Mouse (Mus musculus) midbrain, embryonic 12.5 days (tissue): Measurements from ENCODE around the gene Sec24c. TPM values are rescaled to one million over a fixed set of nuclear protein-coding genes. Genes with fewer than 3 reads are reported as not detected.
"Not testable (repeated sequence)": the region's sequence is repeated elsewhere in the genome, so short reads cannot be mapped to it uniquely, and the experiment has no call there.

Experiments used
- ATAC-seq: fragments of 200-750 bp; cut with Nextera tagmentation; 2 replicates; pipeline ENCODE4 v1.8.0; 2017; ENCODE audit warnings: low read depth, moderate TSS enrichment, moderate library complexity; ENCODE audit not compliant: low FRiP score
- H3K27ac ChIP-seq: fragments of 300-500 bp; sonication (generic); replicated peaks from 2 replicates; pipeline ENCODE4 v1.5.1; 2016; ENCODE audit warnings: mild to moderate bottlenecking
- H3K27me3 ChIP-seq: fragments of 300-500 bp; sonication (generic); 2 replicates; pipeline ENCODE4 v1.6.1; 2016; ENCODE audit warnings: mild to moderate bottlenecking
- H3K36me3 ChIP-seq: fragments of 300-500 bp; sonication (generic); 2 replicates; pipeline ENCODE4 v1.6.1; 2016
- H3K4me1 ChIP-seq: fragments of 300-500 bp; sonication (generic); 2 replicates; pipeline ENCODE4 v1.6.1; 2016
- H3K4me2 ChIP-seq: fragments of 300-500 bp; sonication (generic); replicated peaks from 2 replicates; pipeline ENCODE4 v1.6.1; 2016; ENCODE audit warnings: mild to moderate bottlenecking, moderate library complexity
- H3K4me3 ChIP-seq: fragments of 300-500 bp; sonication (generic); 2 replicates; pipeline ENCODE4 v1.5.1; 2016; ENCODE audit warnings: mild to moderate bottlenecking
- H3K9ac ChIP-seq: fragments of 300-500 bp; sonication (generic); replicated peaks from 2 replicates; pipeline ENCODE4 v1.6.1; 2016; ENCODE audit warnings: mild to moderate bottlenecking, moderate library complexity
- H3K9me3 ChIP-seq: fragments of 300-500 bp; sonication (generic); 2 replicates; pipeline ENCODE4 v1.6.1; 2016; ENCODE audit warnings: mild to moderate bottlenecking
- WGBS: fragments of 180-500 bp; shearing (Covaris S2); methylation state at CpG from one replicate; pipeline ENCODE4 v1.1.7; 2016; 5-methylcytosine and 5-hydroxymethylcytosine counted together
- polyA plus RNA-seq: library from polyadenylated mRNA; unstranded; fragments of >200 nt; fragmentation: Nextera tagmentation; extraction: Ambion mirVana; gene quantifications from 2 replicates; pipeline ENCODE4 v1.2.1, GENCODE M21; 2016

Sec24c gene
- polyA plus RNA-seq, 1 experiment from 2014 or later, result 97.5 TPM

- peak within 1 kb of the TSS; percentile 63 for H3K4me3 ChIP-seq
- WGBS, result under 1% methylated on average over 61 of the region's 61 CpGs
- peak within 1 kb of the TSS; percentile 72 for H3K4me2 ChIP-seq
- peak; percentile 68 for ATAC-seq
- peaks cover 15% of the 10 kb centered on the region for H3K36me3 ChIP-seq
- H3K9me3 ChIP-seq, result no peaks in the 10 kb centered on the region
- peaks cover 38% of the 10 kb centered on the region for H3K4me1 ChIP-seq
- H3K27me3 ChIP-seq, result no peaks in the 10 kb centered on the region
- H3K9ac ChIP-seq, result peak within 1 kb of the TSS; percentile 71
- H3K27ac ChIP-seq, result peak within 1 kb of the TSS; percentile 81
Observed at GRCm38 (mm10) chr14:20702741-20703381, 28.8 kb downstream of the Sec24c start, which contains the start of gene Chchd1. Chchd1 (plus strand) TSS chr14:20703006.

DNA sequence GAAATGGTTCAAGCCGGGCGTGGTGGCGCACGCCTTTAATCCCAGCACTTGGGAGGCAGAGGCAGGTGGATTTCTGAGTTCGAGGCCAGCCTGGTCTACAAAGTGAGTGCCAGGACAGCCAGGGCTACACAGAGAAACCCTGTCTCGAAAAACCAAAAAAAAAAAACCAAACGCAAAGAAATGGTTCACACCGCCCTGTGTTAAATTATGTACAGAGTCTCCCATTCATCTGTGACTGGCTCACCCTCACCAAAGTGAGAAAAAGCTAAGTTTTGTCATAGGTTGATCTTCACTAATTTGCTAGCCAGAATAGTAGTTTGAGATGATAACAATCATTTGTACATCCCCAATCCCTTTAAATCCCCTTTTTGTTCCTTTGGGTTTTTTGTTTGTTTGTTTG, 29.4 kb downstream of the Sec24c start:
- not testable (repeated sequence) for H3K9me3 ChIP-seq, ATAC-seq, H3K27me3 ChIP-seq
- peak overlapping the region; percentile 81 for H3K27ac ChIP-seq
- H3K4me2 ChIP-seq, result peak overlapping the region; percentile 72
- H3K4me3 ChIP-seq, result peak overlapping the region; percentile 63
- H3K36me3 ChIP-seq, result peaks cover 15% of the 10 kb centered on the region
- H3K9ac ChIP-seq, result peak overlapping the region; percentile 71
- WGBS, result 11% methylated on average over 8 of the region's 8 CpGs
- peaks cover 36% of the 10 kb centered on the region for H3K4me1 ChIP-seq

- Histone ChIP-seq H3K9me3 (no peaks in the 10 kb centered on the region), H3K4me2 (peak within 1 kb of the TSS; percentile 85), H3K9ac (peak within 1 kb of the TSS; percentile 99), H3K4me3 (peak within 1 kb of the TSS; percentile 97), H3K27me3 (no peaks in the 10 kb centered on the region), H3K4me1 (peaks cover 21% of the 10 kb centered on the region), H3K27ac (peak within 1 kb of the TSS; percentile 80), H3K36me3 (peaks cover 41% of the 10 kb centered on the region)
- under 1% methylated on average over 73 of the region's 80 CpGs for WGBS
- peak; percentile 90 for ATAC-seq
Observed at GRCm38 (mm10) chr14:20707201-20708190, 33.4 kb downstream of the Sec24c start, which contains the start of gene Zswim8. Zswim8 (plus strand) TSS chr14:20707552.

- Histone ChIP-seq H3K27me3 (no peaks in the 10 kb centered on the region), H3K4me1 (peaks cover 21% of the 10 kb centered on the region), H3K9ac (peak overlapping the region; percentile 99), H3K4me2 (peak overlapping the region; percentile 85), H3K9me3 (no peaks in the 10 kb centered on the region), H3K27ac (peak overlapping the region; percentile 80), H3K4me3 (peak overlapping the region; percentile 97), H3K36me3 (peaks cover 48% of the 10 kb centered on the region)
- 11% methylated on average over 10 of the region's 10 CpGs for WGBS
- no peak for ATAC-seq
Observed at GRCm38 (mm10) chr14:20708239-20708638, 34.1 kb downstream of the Sec24c start.

DNA sequence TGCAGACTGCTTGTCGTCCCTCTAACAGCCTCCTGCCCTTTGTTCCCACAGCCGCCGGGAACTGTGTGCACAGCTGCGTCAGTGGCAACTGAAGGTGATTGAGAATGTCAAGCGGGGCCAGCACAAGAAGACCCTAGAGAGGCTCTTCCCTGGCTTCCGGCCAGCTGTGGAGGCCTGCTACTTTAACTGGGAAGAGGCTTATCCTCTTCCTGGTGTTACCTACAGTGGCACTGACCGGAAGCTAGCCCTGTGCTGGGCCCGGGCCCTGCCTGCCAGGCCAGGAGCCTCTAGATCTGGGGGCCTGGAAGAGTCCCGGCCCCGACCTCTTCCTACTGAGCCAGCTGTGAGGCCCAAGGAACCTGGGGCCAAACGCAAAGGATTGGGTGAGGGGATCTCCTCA, 39.7 kb downstream of the Sec24c start:
- H3K27me3 ChIP-seq, result no peaks in the 10 kb centered on the region
- WGBS, result 78% methylated on average over 11 of the region's 11 CpGs
- no peak overlapping the region for H3K4me3 ChIP-seq
- H3K9me3 ChIP-seq, result no peaks in the 10 kb centered on the region
- H3K36me3 ChIP-seq, result peaks cover 89% of the 10 kb centered on the region
- no peak for ATAC-seq
- no peak overlapping the region for H3K27ac ChIP-seq
- H3K4me1 ChIP-seq, result peaks cover 9% of the 10 kb centered on the region
- no peak overlapping the region for H3K4me2 ChIP-seq
- H3K9ac ChIP-seq, result no peak overlapping the region

- WGBS, result 92% methylated on average over 10 of the region's 10 CpGs
- Histone ChIP-seq H3K9ac (no peak overlapping the region), H3K36me3 (peaks cover 97% of the 10 kb centered on the region), H3K27me3 (no peaks in the 10 kb centered on the region), H3K4me1 (no peaks in the 10 kb centered on the region), H3K4me3 (no peak overlapping the region), H3K9me3 (no peaks in the 10 kb centered on the region), H3K27ac (no peak overlapping the region), H3K4me2 (no peak overlapping the region)
- ATAC-seq, result no peak
Observed at GRCm38 (mm10) chr14:20718443-20718842, 44.3 kb downstream of the Sec24c start.

- no peak overlapping the region for H3K27ac ChIP-seq
- no peaks in the 10 kb centered on the region for H3K4me1 ChIP-seq
- 92% methylated on average over 12 of the region's 12 CpGs for WGBS
- H3K9ac ChIP-seq, result no peak overlapping the region
- ATAC-seq, result no peak
- no peak overlapping the region for H3K4me3 ChIP-seq
- no peaks in the 10 kb centered on the region for H3K9me3 ChIP-seq
- H3K27me3 ChIP-seq, result no peaks in the 10 kb centered on the region
- H3K36me3 ChIP-seq, result peaks cover 97% of the 10 kb centered on the region
- H3K4me2 ChIP-seq, result no peak overlapping the region
Observed at GRCm38 (mm10) chr14:20719767-20720166, 45.7 kb downstream of the Sec24c start.

DNA sequence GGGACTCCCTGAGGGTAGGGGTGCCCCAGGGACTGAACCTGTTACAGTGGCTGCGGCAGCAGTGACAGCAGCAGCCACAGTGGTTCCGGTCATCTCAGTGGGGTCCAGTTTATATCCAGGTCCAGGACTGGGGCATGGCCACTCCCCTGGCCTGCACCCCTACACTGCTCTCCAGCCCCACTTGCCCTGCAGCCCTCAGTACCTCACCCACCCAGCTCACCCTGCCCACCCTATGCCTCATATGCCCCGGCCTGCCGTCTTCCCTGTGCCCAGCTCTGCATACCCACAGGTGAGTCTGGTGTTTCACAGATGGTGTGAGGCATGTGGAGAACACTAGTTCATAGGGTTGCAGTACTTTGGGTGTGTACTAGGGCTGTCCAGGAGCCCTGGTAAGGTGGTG, 47.3 kb downstream of the Sec24c start:
- peaks cover 95% of the 10 kb centered on the region for H3K36me3 ChIP-seq
- no peak for ATAC-seq

DNA sequence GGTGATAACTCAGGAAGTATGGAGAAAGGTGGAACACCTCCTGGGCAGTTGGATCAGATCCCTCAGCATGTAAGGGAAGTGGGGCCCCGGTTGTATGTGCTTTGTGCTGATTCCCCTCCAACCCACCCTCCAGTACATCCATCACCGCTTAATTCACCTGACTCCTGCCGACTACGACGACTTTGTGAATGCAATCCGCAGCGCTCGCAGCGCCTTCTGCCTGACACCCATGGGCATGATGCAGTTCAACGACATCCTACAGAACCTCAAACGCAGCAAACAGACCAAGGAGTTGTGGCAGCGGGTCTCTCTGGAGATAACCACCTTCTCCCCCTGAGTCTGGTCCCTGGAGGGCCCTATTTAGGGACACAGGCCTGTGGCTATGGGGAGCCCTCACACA, 48.9 kb downstream of the Sec24c start:
- Histone ChIP-seq H3K27me3 (no peaks in the 10 kb centered on the region), H3K9me3 (no peaks in the 10 kb centered on the region), H3K4me3 (no peak overlapping the region), H3K4me1 (no peaks in the 10 kb centered on the region), H3K27ac (no peak overlapping the region), H3K4me2 (no peak overlapping the region), H3K9ac (no peak overlapping the region), H3K36me3 (peaks cover 94% of the 10 kb centered on the region)
- no peak for ATAC-seq
- 96% methylated on average over 12 of the region's 12 CpGs for WGBS

More for the DNA sequence above, 47.3 kb downstream of the Sec24c start:
- H3K9ac ChIP-seq, result no peak overlapping the region
- no peak overlapping the region for H3K4me2 ChIP-seq
- no peaks in the 10 kb centered on the region for H3K27me3 ChIP-seq
- 90% methylated on average over 4 of the region's 4 CpGs for WGBS
- no peak overlapping the region for H3K4me3 ChIP-seq
- no peak overlapping the region for H3K27ac ChIP-seq
- no peaks in the 10 kb centered on the region for H3K4me1 ChIP-seq
- no peaks in the 10 kb centered on the region for H3K9me3 ChIP-seq

DNA sequence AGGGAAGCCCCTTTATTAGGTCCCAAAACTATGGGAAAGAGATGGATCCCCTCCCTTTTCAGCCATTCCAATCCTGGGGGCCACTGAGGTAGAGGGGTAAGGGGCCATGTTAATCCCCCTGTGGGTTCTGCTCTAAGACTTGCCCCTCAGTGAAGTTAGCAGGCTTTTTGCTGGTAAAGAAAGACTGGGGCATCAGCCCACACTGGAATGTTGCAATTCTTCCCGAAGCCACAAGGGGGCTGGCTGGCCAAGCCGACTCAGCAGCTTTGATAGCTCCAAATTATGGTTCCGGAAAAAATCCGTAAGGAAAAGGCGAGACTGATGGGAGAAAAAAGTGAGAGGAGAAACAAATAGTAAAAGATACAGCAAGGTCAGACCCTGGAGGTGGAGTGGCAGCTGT, 49.9 kb downstream of the Sec24c start:
- no peak overlapping the region for H3K27ac ChIP-seq
- no peaks in the 10 kb centered on the region for H3K27me3 ChIP-seq
- H3K9ac ChIP-seq, result no peak overlapping the region
- ATAC-seq, result no peak
- H3K4me2 ChIP-seq, result no peak overlapping the region
- peaks cover 94% of the 10 kb centered on the region for H3K36me3 ChIP-seq
- no peak overlapping the region for H3K4me3 ChIP-seq
- WGBS, result 41% methylated on average over 5 of the region's 5 CpGs
- no peaks in the 10 kb centered on the region for H3K9me3 ChIP-seq
- no peaks in the 10 kb centered on the region for H3K4me1 ChIP-seq

DNA sequence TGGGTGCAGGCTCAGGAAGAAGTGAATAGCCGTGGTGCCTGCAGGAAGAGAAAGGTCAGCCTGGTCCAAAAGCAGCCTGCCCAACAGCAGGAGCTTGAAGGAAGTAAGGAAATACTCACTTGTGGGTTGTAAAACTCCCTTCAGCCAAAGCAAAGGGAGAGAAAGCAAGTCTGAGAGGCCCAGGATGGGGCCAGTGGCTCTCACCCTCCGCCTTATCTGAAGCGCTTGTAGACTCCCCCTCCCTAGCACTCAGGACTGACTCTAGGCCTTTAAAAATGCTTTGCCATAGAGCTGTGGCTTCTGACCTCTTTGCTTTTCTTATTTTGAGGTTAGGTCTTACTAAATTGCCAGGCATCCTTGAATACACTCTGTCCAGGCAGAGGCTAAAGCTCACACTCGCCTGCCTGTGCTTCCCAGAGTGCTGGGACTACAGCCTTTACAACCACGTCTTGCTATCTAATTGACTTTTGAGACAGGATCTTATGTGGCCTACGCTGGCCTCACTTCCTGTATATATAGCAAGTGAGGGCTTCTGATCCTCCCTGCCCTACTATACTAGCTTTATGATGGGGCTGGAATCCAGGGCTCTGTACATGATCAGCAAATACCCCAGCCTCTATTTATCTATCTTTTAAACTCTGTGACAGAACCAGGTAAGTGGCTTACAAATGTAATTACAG, 51.7 kb downstream of the Sec24c start:
- 86% methylated on average over 6 of the region's 6 CpGs for WGBS
- peaks cover 95% of the 10 kb centered on the region for H3K36me3 ChIP-seq
- H3K27ac ChIP-seq, result no peak overlapping the region
- H3K9me3 ChIP-seq, result no peaks in the 10 kb centered on the region
- no peak overlapping the region for H3K4me2 ChIP-seq
- H3K27me3 ChIP-seq, result no peaks in the 10 kb centered on the region
- no peaks in the 10 kb centered on the region for H3K4me1 ChIP-seq
- no peak for ATAC-seq
- H3K9ac ChIP-seq, result no peak overlapping the region
- no peak overlapping the region for H3K4me3 ChIP-seq
